Mouse (Mus musculus) cerebellum, adult 2 months (tissue): ENCODE measurements at regions not wholly inside any gene's neighbourhood (a gene's known extent, or its start where the extent isn't known, plus 50 kb on each side); places are given as distances from the start of the nearest gene placed in this dataset.

ENCODE experiments used
- DNase-seq, 2 experiments: peaks; one replicate each; pipeline ENCODE4 v3.0.0; 2021
- H3K27ac ChIP-seq: fragments of 200-500 bp; 2 replicates; pipeline ENCODE4 v1.5.1; 2012; ENCODE audit warnings: low read length, control low read depth, inconsistent platforms; ENCODE audit not compliant: insufficient read depth
- H3K27me3 ChIP-seq: fragments of 200-500 bp; 2 replicates; pipeline ENCODE4 v1.6.1; 2012; ENCODE audit warnings: inconsistent platforms, mild to moderate bottlenecking, low read length, moderate library complexity; ENCODE audit not compliant: control insufficient read depth, insufficient read depth
- H3K4me1 ChIP-seq: fragments of 200-500 bp; 2 replicates; pipeline ENCODE4 v1.6.1; 2011; ENCODE audit warnings: low read length; ENCODE audit not compliant: control insufficient read depth, insufficient read depth
- H3K4me3 ChIP-seq: fragments of 200-500 bp; replicated peaks from 2 replicates; pipeline ENCODE3; 2011; ENCODE audit warnings: mild to moderate bottlenecking, low read depth, low read length, control low read depth; ENCODE audit not compliant: insufficient read depth
- CTCF ChIP-seq: fragments of 200-500 bp; IDR thresholded peaks from 2 replicates; pipeline ENCODE4 v1.5.1; 2011; ENCODE audit warnings: low read depth, mild to moderate bottlenecking, control low read depth, low read length, moderate library complexity, borderline replicate concordance; ENCODE audit not compliant: insufficient read depth
- POLR2A ChIP-seq: fragments of 200-500 bp; IDR thresholded peaks from 2 replicates; pipeline ENCODE4 v1.6.1; 2011; ENCODE audit warnings: low read length, control low read depth, borderline replicate concordance; ENCODE audit not compliant: insufficient read depth
- whole genome bisulfite sequencing: fragments of 180-500 bp; shearing (Covaris S2); methylation state at CpG from one replicate; pipeline ENCODE4 v1.1.7; 2018; 5-methylcytosine and 5-hydroxymethylcytosine counted together

DNA sequence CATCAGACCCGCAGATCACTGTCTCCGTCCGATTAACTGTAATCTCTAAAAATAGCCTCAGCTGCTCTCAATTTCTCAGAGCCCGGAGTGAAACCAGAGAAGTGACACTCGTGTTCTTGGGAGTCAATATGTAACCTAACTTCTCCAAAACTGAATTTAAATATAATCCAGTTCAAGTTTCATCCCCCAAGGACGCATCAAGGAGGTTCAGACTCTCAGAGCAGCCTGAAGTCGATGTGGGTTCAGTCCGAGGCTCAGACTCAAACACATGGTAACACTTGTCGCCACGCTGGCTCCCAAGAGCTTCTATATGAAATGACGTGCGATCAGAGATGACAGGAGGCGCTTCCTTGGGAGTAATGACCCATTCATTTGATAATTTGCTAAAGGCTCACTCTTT lies 181.6 kb downstream of the Setd4 start:
- TF ChIP-seq POLR2A: no peak
- TF ChIP-seq CTCF: no peak
- 29% methylated on average over 13 of the region's 13 CpGs for WGBS
- Histone ChIP-seq H3K27me3 (peaks cover 2% of the 10 kb centered on the region; the same call in 1 of the 2 replicates), H3K4me1 (peaks cover 2% of the 10 kb centered on the region; the same call in 1 of the 2 replicates), H3K4me3 (no peak overlapping the region), H3K27ac (no peak overlapping the region)
- no peak for DNase-seq

DNA sequence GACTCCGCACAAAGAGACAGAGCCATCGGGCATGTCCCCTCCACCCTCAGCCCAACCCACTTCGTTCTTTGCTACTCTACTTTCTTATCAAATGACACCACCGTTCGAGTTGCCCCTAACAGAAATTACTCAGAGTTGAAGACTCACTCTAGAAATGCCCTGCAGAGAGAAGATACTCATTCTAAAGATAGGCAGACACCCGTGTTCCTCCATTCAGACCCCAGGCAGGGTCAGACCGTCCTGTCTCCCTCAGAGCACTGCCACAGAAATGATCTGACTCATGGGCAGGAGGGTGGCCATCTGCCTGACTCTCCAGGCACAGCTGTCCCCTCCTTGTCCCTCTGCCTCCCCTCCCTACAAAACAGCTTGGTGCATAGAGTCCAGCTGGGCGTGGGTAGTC lies 185.6 kb downstream of the Setd4 start:
- 51% methylated on average over 8 of the region's 8 CpGs for WGBS
- Histone ChIP-seq H3K4me3 (no peak overlapping the region), H3K27ac (no peak overlapping the region), H3K27me3 (peaks cover 2% of the 10 kb centered on the region; the same call in 1 of the 2 replicates), H3K4me1 (no peaks in the 10 kb centered on the region)
- DNase-seq: no peak
- TF ChIP-seq POLR2A (no peak), CTCF (no peak)

DNA sequence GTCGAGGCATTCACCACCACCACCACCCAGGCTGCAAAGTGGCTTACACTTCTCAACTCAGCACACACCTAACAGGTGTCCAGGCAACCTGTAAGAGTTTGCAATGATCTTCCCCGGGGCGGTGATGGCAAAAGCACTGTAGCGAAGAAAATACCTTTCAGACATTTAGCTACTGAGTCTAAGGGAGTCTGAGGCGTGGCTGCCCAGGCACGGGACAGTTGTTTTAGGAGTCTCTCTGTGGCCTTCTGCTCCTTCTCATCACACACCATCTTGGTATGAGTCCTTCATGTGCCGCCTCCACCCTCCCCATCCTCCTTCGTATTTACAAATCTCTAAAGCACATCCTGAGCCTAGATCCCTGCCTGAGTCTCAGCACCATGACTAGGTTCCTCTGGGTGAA lies 186.0 kb downstream of the Setd4 start:
- Histone ChIP-seq H3K27me3 (peaks cover 2% of the 10 kb centered on the region; the same call in 1 of the 2 replicates), H3K4me1 (no peaks in the 10 kb centered on the region), H3K4me3 (no peak overlapping the region), H3K27ac (no peak overlapping the region)
- TF ChIP-seq POLR2A: no peak
- TF ChIP-seq CTCF: no peak
- 83% methylated on average over 8 of the region's 8 CpGs for WGBS
- no peak for DNase-seq

DNA sequence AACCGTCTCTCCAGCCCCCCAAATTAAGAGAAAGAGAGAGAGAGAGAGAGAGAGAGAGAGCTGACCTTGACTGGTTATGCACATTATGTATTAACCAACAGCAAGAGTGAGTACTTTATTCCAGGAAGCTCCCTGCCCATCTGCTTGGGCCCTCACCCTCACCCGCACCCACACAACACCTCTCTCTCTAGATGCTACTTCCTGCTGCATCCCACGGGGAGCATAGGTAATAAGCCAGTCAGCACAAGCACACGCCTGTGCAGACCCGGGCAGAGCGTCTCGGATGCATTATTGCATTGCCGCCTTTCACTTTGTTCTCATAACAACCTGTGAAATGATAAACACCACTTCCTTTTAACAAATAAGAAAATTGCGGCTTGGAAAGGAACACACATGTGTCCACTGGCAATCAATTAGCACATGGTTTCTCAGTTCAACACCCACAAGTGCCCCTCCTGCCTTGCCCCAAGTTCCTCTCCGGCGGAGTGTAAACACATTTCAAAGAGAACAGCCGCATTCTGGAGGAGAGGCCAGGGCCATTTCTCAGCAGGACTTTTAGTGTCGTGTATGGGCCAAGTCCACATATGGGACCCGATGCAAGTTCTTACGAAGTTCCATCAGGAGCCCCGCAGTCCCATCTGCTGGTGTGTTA lies 211.7 kb downstream of the Setd4 start:
- Histone ChIP-seq H3K27me3 (no peaks in the 10 kb centered on the region), H3K27ac (no peak overlapping the region), H3K4me1 (no peaks in the 10 kb centered on the region), H3K4me3 (no peak overlapping the region)
- WGBS: 31% methylated on average over 16 of the region's 16 CpGs
- TF ChIP-seq CTCF: no peak
- no peak for TF ChIP-seq POLR2A
- DNase-seq: no peak

DNA sequence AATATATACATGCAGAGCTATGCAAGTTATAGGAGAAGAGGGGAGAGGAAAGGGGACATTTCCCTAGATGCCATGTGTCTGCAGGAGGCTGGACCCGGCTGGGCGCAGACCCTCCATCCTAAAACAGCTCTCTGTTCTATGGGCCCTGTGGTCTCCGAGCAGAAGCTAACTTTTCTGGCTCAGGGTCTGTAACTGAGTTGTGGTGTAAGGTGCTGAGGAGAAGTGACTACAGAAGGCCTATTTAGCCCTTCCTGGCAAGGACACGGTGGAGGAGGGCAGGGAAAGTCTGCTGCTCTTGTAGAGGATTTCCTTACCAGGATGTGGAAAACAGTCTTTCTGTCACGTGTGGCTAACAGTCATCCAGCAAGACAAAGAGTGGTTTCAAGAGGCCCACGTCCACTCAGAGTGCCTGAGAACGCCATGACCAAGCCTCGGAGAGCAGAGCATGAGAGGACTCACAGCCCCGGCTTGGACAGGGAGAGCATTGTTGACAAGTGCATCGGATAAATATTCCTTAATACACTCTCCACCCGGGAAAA lies 216.2 kb downstream of the Setd4 start:
- Histone ChIP-seq H3K27me3 (no peaks in the 10 kb centered on the region; the same call in 1 of the 2 replicates), H3K4me1 (no peaks in the 10 kb centered on the region), H3K27ac (no peak overlapping the region), H3K4me3 (no peak overlapping the region)
- DNase-seq: no peak
- no peak for TF ChIP-seq CTCF
- TF ChIP-seq POLR2A: no peak
- 82% methylated on average over 11 of the region's 11 CpGs for WGBS

DNA sequence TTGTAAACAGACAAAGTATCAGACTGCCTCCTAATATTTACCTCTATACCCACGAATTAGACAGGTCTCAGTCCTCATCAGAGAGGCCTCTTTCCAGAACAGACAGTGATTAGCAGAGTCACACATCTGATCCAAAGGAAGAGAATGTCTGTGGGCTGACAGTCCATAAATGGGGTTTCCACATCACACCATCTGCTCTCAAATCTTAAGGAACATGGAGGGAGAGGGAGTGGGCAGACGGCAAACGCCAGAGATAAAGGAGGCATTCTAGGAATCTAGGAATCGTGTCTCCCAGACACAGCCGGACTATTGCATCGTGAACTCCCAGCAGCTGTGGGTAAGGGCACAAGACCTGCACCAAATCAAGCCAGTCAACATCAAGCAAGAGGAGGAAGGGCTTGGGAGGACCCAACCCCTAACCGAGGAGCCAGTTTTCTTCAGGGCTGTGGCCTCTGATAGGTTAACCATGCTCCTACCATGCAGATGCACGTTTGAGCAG lies 219.8 kb downstream of the Setd4 start:
- no peak for DNase-seq
- Histone ChIP-seq H3K4me1 (peaks cover 3% of the 10 kb centered on the region; the same call in 1 of the 2 replicates), H3K27ac (no peak overlapping the region), H3K27me3 (no peaks in the 10 kb centered on the region; the same call in 1 of the 2 replicates), H3K4me3 (no peak overlapping the region)
- TF ChIP-seq CTCF (no peak), POLR2A (no peak)
- WGBS: 50% methylated on average over 8 of the region's 8 CpGs

DNA sequence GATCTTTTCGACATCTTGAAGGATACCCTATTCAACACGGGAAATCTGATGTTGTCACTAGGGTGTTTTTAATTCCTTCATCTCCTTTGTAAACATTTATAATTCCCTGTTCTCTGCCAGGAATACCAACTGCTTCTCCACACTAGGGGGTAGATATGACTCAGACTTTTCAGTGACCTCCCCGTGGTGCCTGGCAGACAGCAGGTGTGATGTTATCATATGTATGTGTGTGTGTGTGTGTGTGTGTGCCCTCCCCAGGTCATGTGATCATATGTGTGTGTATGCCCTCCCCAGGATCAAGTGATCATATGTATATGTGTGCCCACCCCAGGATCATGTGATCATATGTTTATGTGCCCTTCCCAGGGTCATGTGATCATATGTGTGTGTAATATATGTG lies 220.9 kb downstream of the Setd4 start:
- DNase-seq: no peak
- H3K4me3 ChIP-seq: no peak overlapping the region
- WGBS: 68% methylated on average over 3 of the region's 3 CpGs
- H3K27me3 ChIP-seq: no peaks in the 10 kb centered on the region; the same call in 1 of the 2 replicates
- H3K27ac ChIP-seq: no peak overlapping the region
- H3K4me1 ChIP-seq: peaks cover 3% of the 10 kb centered on the region; the same call in 1 of the 2 replicates
- TF ChIP-seq POLR2A: no peak
- TF ChIP-seq CTCF: no peak
